Mouse (Mus musculus) spleen, adult 18-20 months (tissue): ENCODE data around the gene Gm10260.

ENCODE experiments used
- DNase-seq, 2 experiments: peaks; one replicate each; pipeline ENCODE4 v3.0.0; 2022; ENCODE audit warnings: mixed read lengths in 2 of 2

Gene Gm10260

GRCm38 (mm10) chr13:97768046-97768682, 7.7 kb upstream of the Gm10260 start:
- DNase-seq, result no peak

GRCm38 (mm10) chr13:97766600-97766999, 6.2 kb upstream of the Gm10260 start:
- no peak for DNase-seq

GRCm38 (mm10) chr13:97765913-97766312, 5.5 kb upstream of the Gm10260 start:
- no peak for DNase-seq

GRCm38 (mm10) chr13:97764067-97764466, 3.6 kb upstream of the Gm10260 start:
- DNase-seq, result no peak

GRCm38 (mm10) chr13:97763436-97763835, 3.0 kb upstream of the Gm10260 start:
- DNase-seq, result no peak

- DNase-seq, result no peak
These were observed 1.7 kb upstream of the Gm10260 start for GRCm38 (mm10) chr13:97762121-97762520.

- no peak for DNase-seq
These were observed 3.4 kb downstream of the Gm10260 start for GRCm38 (mm10) chr13:97757033-97757432.

- no peak for DNase-seq
These were observed 4.3 kb downstream of the Gm10260 start for GRCm38 (mm10) chr13:97756091-97756490.

- DNase-seq, result no peak
These were observed 9.5 kb downstream of the Gm10260 start for GRCm38 (mm10) chr13:97750851-97751381.

GRCm38 (mm10) chr13:97747037-97747860, 13.2 kb downstream of the Gm10260 start:
- no peak for DNase-seq

- no peak for DNase-seq
These were observed 15.8 kb downstream of the Gm10260 start for GRCm38 (mm10) chr13:97744669-97745068.

GRCm38 (mm10) chr13:97744036-97744435, 16.4 kb downstream of the Gm10260 start:
- DNase-seq, result no peak

- no peak for DNase-seq
These were observed 17.0 kb downstream of the Gm10260 start for GRCm38 (mm10) chr13:97743229-97743988.

- no peak for DNase-seq
These were observed 24.5 kb downstream of the Gm10260 start for GRCm38 (mm10) chr13:97735931-97736330.

- no peak for DNase-seq
These were observed 25.7 kb downstream of the Gm10260 start for GRCm38 (mm10) chr13:97734760-97735159.

GRCm38 (mm10) chr13:97725160-97725825, 35.1 kb downstream of the Gm10260 start:
- no peak for DNase-seq

- DNase-seq, result no peak
These were observed 35.9 kb downstream of the Gm10260 start for GRCm38 (mm10) chr13:97724551-97724950.

GRCm38 (mm10) chr13:97712506-97713275, 47.7 kb downstream of the Gm10260 start:
- DNase-seq, result no peak

- no peak for DNase-seq
These were observed 48.9 kb downstream of the Gm10260 start for GRCm38 (mm10) chr13:97711510-97711909.
